Mouse (Mus musculus): ENCODE results near the gene Dock4.

DNA sequence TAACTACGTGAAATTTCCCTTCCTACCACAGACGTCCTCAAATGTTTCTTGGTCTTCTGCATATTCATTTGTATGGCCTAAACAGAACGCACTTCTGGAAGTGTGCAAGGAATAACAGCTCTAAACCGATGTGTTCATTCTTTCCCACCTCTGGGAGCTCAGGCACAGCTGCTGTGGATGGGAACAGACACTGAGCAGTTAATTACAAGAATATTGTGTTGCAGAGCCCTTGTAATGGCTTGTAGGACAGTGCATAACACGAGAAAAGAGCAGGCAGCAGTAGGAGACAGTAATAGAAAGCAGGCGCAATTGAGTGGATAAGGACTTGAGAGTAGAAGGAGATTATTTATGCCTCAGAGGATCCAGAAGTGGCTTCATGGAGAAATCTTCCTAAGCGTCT, 188.4 kb downstream of the Dock4 start:
- TF ChIP-seq CTCF (IDR thresholded peaks at IDR 0.05; ENCODE audit: extremely low read depth, insufficient read depth, low read length) (no peak), POLR2A (IDR thresholded peaks at IDR 0.05; ENCODE audit: extremely low read depth, insufficient read depth, low read length) (no peak)

Measured in cortical plate, adult 2 months (tissue).